Mouse (Mus musculus) heart, embryonic 16.5 days (tissue): Measurements from ENCODE around the gene Nedd4. TPM values are rescaled to one million over a fixed set of nuclear protein-coding genes. Genes with fewer than 3 reads are reported as not detected.

Experiments
- ATAC-seq: fragments of 200-750 bp; cut with Nextera tagmentation; replicated peaks from 2 replicates; pipeline ENCODE4 v1.8.0; 2017; ENCODE audit warnings: moderate number of reproducible peaks; ENCODE audit not compliant: insufficient read depth, low FRiP score; ENCODE audit errors: extremely low read depth
- H3K27ac ChIP-seq: fragments of 300-500 bp; sonication (generic); 2 replicates; pipeline ENCODE4 v1.5.1; 2014; ENCODE audit warnings: mild to moderate bottlenecking, low read length, control low read depth, moderate library complexity
- H3K27me3 ChIP-seq: fragments of 300-500 bp; sonication (generic); 2 replicates; pipeline ENCODE4 v1.6.1; 2014; ENCODE audit warnings: low read length, mixed read lengths; ENCODE audit not compliant: control insufficient read depth, insufficient read depth
- H3K36me3 ChIP-seq: fragments of 300-500 bp; sonication (generic); 2 replicates; pipeline ENCODE4 v1.6.1; 2014; ENCODE audit not compliant: control insufficient read depth, insufficient read depth
- H3K4me1 ChIP-seq: fragments of 300-500 bp; sonication (generic); 2 replicates; pipeline ENCODE4 v1.6.1; 2014; ENCODE audit warnings: low read length, mixed read lengths; ENCODE audit not compliant: control insufficient read depth, insufficient read depth
- H3K4me2 ChIP-seq: fragments of 300-500 bp; sonication (generic); 2 replicates; pipeline ENCODE4 v1.6.1; 2014; ENCODE audit warnings: low read depth, mild to moderate bottlenecking, control low read depth, low read length
- H3K4me3 ChIP-seq: fragments of 300-500 bp; sonication (generic); 2 replicates; pipeline ENCODE4 v1.5.1; 2014; ENCODE audit warnings: mild to moderate bottlenecking, control low read depth, low read length
- H3K9ac ChIP-seq: fragments of 300-500 bp; sonication (generic); 2 replicates; pipeline ENCODE4 v1.6.1; 2014; ENCODE audit warnings: low read length, control low read depth
- H3K9me3 ChIP-seq: fragments of 300-500 bp; sonication (generic); replicated peaks from 2 replicates; pipeline ENCODE4 v1.6.1; 2016; ENCODE audit warnings: low read length; ENCODE audit not compliant: control insufficient read depth
- WGBS: fragments of 180-500 bp; shearing (Covaris S2); extraction: QIAGEN DNeasy Blood & Tissue Kit; methylation state at CpG from one replicate; pipeline ENCODE4 v1.1.7; 2014; 5-methylcytosine and 5-hydroxymethylcytosine counted together
- polyA plus RNA-seq: library from polyadenylated mRNA; unstranded; fragments of >200 nt; fragmentation: Nextera tagmentation; extraction: Ambion mirVana; gene quantifications from 2 replicates; pipeline ENCODE4 v1.2.1, GENCODE M21; 2015

Nedd4 gene
- polyA plus RNA-seq, 1 experiment from 2014 or later, result 428 TPM

DNA sequence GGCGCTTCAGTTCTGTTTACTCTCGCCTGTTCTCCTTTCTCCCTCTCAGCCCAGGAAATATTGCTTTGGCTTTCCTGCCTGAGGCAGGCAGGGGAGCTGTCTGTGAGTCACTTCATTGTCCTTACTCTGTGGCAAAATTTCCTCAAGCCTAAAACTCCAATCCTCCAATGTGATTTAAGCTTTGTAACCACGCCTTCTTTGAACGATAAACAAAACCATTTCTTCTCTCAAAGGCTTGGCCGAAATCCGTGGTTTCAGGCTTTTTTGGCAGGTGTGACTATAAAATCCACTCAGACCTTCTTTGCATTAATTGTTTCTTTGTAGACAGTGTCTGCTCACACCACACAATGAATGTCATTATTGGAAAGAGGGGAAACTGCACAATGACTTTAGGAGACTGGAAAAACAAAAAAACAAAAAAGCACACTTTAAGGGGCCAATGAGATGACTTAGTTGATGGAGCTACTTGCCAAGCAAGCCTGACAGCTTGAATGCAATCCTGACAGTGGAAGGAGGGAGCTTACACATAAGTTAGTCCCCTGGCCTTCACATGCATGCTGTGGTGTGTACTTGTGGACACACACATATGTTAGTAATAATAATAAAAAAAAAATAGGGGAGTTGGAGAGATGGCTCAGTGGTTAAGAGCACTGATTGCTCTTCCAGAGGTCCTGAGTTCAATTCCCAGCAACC lies 17.6 kb upstream of the Nedd4 start:
- Histone ChIP-seq H3K9me3 (0 out of 2 replicates have a peak, but pooled peaks cover 2% of the 10 kb centered on the region), H3K4me1 (peaks cover 20% of the 10 kb centered on the region), H3K4me3 (no peak overlapping the region), H3K9ac (no peak overlapping the region), H3K27ac (peak overlapping the region; percentile 55), H3K36me3 (no peaks in the 10 kb centered on the region), H3K27me3 (no peaks in the 10 kb centered on the region), H3K4me2 (no peak overlapping the region)
- no peak for ATAC-seq
- 54% methylated on average over 6 of the region's 6 CpGs for WGBS

DNA sequence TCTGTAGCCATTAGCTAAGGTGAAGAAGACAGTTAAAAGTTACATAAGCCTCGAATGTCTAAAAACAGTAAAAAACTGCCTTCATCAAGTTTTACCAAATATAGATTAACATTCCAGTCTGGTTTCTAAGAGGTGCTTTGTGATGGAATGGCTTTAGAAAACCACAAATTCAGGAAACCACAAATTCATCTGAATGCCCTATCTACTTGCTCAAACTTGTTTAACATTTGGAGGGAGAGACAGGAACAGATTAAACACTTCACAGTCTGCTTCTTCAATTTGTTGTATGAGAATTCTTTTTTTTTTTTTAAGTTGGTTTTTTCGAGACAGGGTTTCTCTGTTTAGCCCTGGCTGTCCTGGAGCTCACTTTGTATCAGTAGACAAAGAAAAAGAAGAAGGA lies 12.4 kb upstream of the Nedd4 start:
- no peaks in the 10 kb centered on the region for H3K36me3 ChIP-seq
- H3K9me3 ChIP-seq, result 0 out of 2 replicates have a peak, but pooled peaks cover 2% of the 10 kb centered on the region
- H3K4me1 ChIP-seq, result peaks cover 15% of the 10 kb centered on the region
- no peak overlapping the region for H3K4me2 ChIP-seq
- no peak overlapping the region for H3K4me3 ChIP-seq
- no peaks in the 10 kb centered on the region for H3K27me3 ChIP-seq
- 41% methylated on average over 2 of the region's 2 CpGs for WGBS
- no peak for ATAC-seq
- H3K9ac ChIP-seq, result no peak overlapping the region
- H3K27ac ChIP-seq, result no peak overlapping the region

DNA sequence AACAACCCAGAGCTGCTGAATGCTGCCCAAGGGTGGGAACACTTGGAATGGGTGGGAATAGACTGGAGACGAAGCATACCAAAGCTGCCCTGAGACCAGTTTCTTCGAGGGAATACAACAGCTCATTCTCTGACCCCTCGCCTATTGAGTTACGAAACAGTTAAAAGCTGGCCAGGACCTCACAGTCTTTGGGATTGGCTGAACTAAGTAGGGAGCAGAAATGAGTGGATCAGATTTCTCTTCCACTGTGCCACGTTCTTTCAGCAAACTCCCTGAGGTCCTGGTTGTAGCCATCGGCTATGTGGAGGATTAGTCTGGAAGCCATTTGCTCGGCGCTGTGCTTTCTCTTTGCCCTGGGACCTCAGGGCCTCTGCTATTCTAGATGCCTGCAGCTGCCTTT lies 9.2 kb upstream of the Nedd4 start:
- Histone ChIP-seq H3K27ac (peak overlapping the region; percentile 74), H3K9me3 (no peaks in the 10 kb centered on the region), H3K4me2 (peak overlapping the region; percentile 55), H3K27me3 (no peaks in the 10 kb centered on the region), H3K36me3 (no peaks in the 10 kb centered on the region), H3K9ac (no peak overlapping the region; the same call in 1 of the 2 replicates), H3K4me3 (no peak overlapping the region; the same call in 1 of the 2 replicates), H3K4me1 (peaks cover 36% of the 10 kb centered on the region)
- ATAC-seq, result peak; percentile 55
- 28% methylated on average over 8 of the region's 8 CpGs for WGBS

DNA sequence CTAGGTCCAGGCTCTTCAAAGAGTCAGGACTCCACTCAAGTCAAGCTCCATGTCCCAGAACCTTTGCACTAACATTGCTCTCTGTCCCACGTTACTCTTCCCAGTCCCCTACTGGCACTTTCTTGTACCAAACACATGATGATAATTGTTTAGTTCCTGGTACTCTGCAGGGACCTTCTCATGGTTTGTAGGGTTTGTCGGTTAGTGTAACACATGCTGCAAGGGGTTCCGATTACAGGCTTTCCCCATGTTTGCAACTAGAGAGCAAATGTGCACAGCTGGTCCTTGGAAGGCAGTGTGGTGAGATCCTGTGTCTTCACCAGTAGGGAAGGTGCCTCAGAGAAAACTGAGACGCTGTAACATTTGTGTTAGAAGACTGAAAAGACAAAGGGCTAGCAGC lies 8.6 kb upstream of the Nedd4 start:
- H3K27me3 ChIP-seq, result no peaks in the 10 kb centered on the region
- H3K9ac ChIP-seq, result peak overlapping the region; percentile 7; the same call in 1 of the 2 replicates
- no peak overlapping the region for H3K4me3 ChIP-seq
- peaks cover 36% of the 10 kb centered on the region for H3K4me1 ChIP-seq
- no peaks in the 10 kb centered on the region for H3K36me3 ChIP-seq
- no peak for ATAC-seq
- H3K4me2 ChIP-seq, result peak overlapping the region; percentile 55
- peak overlapping the region; percentile 74 for H3K27ac ChIP-seq
- WGBS, result 47% methylated on average over 4 of the region's 4 CpGs
- H3K9me3 ChIP-seq, result no peaks in the 10 kb centered on the region

DNA sequence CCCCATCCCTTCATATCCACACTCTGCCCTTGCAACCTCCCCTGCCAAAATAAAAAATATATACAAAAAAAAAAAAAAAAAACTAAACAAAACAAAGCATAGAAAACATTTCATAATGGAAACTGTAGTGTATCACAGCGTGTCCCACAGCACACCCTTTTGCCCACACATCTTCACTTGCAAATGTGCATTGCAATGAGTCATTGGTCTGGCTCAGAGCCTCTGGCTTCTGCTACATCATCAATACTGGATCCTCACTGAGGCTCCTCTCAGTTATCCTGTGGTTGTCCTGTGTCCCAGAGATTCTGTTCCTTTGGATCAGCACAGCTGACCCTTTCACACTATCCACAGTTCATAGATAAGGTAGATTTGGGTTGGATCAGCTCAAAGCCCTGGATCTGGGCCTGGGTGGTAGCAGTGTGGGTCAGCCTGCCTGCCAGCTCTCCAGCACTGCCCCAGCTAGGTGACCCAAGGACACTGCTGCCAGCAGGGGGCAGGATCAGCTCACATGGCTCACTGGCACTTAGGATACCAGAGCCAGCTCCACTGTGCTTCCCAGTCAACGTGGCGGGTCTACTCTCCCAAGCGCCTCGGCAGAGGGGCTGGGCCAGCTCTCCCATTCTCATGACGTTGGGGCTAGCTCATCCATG lies 7.4 kb upstream of the Nedd4 start:
- H3K27ac ChIP-seq, result peak overlapping the region; percentile 11; the same call in 1 of the 2 replicates
- H3K9me3 ChIP-seq, result no peaks in the 10 kb centered on the region
- H3K4me3 ChIP-seq, result no peak overlapping the region
- no peak overlapping the region for H3K9ac ChIP-seq
- no peak overlapping the region for H3K4me2 ChIP-seq
- no peaks in the 10 kb centered on the region for H3K27me3 ChIP-seq
- ATAC-seq, result peak; percentile 61
- WGBS, result 44% methylated on average over 6 of the region's 6 CpGs
- H3K4me1 ChIP-seq, result peaks cover 36% of the 10 kb centered on the region
- no peaks in the 10 kb centered on the region for H3K36me3 ChIP-seq

DNA sequence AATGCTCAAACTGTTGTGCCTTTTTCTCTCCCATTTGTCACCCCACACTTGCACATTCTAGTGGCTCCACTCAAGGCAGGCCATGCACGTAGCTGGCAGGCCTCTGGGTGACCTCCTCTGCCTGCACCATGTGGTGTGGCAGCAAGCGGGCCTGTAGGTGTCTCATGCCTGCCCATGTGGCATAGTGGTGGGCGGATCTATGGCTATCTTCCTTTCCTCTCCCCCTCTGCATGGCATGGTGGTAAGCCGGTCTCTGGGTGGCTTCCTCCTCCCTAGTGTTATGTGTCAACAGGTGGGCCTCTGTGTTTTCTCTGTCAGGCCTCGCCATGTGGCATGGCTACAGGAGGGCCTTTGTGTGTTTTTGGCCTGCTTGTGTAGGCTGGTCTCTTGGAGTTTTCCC lies 6.5 kb upstream of the Nedd4 start:
- peak overlapping the region; percentile 11 for H3K27ac ChIP-seq
- 0 out of 2 replicates have a peak overlapping the region, but pooled peaks have one; percentile 30 for H3K9ac ChIP-seq
- no peaks in the 10 kb centered on the region for H3K9me3 ChIP-seq
- peaks cover 36% of the 10 kb centered on the region for H3K4me1 ChIP-seq
- H3K27me3 ChIP-seq, result no peaks in the 10 kb centered on the region
- no peak for ATAC-seq
- no peak overlapping the region for H3K4me2 ChIP-seq
- WGBS, result 53% methylated on average over 5 of the region's 5 CpGs
- H3K4me3 ChIP-seq, result no peak overlapping the region
- no peaks in the 10 kb centered on the region for H3K36me3 ChIP-seq

DNA sequence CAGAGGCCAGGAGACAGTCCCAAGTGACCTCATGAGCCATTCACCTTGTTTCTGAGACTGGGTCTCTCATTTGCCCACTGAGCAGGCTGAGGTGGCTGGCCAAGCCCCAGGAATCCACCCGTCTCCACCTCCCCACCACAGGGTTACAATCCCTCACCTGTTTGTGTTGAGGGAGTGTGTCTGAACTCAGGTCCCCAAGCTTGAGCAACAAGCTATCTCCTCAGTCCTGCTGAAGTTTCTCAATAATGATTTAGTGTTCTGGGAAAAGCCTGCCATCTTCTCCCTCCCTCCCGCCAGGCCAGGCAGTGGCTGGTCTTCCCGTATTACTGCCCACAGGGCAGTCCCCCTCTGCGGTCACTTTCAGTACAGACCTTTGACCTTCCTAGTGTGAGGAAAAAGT lies 5.7 kb upstream of the Nedd4 start:
- 61% methylated on average over 4 of the region's 4 CpGs for WGBS
- Histone ChIP-seq H3K9ac (no peak overlapping the region), H3K27ac (peak overlapping the region; percentile 68), H3K4me3 (no peak overlapping the region), H3K4me2 (no peak overlapping the region), H3K9me3 (no peaks in the 10 kb centered on the region), H3K36me3 (no peaks in the 10 kb centered on the region), H3K4me1 (peaks cover 40% of the 10 kb centered on the region), H3K27me3 (no peaks in the 10 kb centered on the region)
- ATAC-seq, result no peak

DNA sequence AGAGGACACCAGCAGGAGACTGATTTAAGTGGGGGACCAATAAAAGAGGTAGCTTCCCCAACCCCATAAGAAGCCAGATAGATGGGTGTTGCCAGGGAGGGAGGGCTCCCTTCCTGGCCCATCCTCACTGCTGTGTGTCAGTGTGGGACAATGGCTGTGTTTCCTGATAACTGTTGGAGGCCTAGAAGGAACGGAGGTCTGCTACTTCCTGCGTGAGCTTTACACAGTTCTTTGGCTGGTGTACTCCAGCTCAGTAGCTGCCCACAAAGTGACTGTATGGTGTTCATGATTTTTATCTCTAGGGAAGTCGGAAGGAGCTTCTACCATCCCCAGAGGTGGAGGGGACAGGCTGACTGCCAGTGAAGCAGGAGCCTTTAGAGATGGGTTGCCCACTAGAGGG lies 5.2 kb upstream of the Nedd4 start:
- H3K4me3 ChIP-seq, result no peak overlapping the region
- ATAC-seq, result no peak
- no peak overlapping the region for H3K9ac ChIP-seq
- H3K4me2 ChIP-seq, result no peak overlapping the region
- peaks cover 38% of the 10 kb centered on the region for H3K4me1 ChIP-seq
- H3K27ac ChIP-seq, result peak overlapping the region; percentile 68
- H3K27me3 ChIP-seq, result no peaks in the 10 kb centered on the region
- H3K36me3 ChIP-seq, result no peaks in the 10 kb centered on the region
- 39% methylated on average over 3 of the region's 3 CpGs for WGBS
- H3K9me3 ChIP-seq, result no peaks in the 10 kb centered on the region

DNA sequence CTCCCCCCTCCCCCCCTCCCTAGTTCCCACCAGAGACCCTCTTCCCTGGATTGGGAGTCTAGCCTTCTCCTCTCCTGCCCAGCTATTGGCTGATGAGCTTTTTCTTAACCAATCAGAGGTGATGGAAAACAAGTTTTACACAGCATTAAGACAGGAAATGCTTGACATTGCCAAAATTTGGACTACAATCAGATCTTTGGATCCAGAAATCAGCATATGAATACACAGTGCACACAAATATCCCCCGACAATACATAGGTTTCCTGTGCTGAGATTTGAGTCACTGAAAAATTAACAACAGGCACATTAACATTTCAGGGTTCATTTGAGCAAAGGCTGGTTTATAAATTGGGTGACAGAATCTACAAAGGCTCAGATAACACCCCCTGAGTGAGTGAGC lies 4.5 kb upstream of the Nedd4 start:
- Histone ChIP-seq H3K9ac (no peak overlapping the region), H3K36me3 (no peaks in the 10 kb centered on the region), H3K9me3 (no peaks in the 10 kb centered on the region), H3K4me3 (no peak overlapping the region), H3K27ac (no peak overlapping the region), H3K4me1 (peaks cover 34% of the 10 kb centered on the region), H3K27me3 (no peaks in the 10 kb centered on the region), H3K4me2 (no peak overlapping the region)
- no peak for ATAC-seq
- WGBS, result 73% methylated on average over 1 of the region's 1 CpGs
